Mouse (Mus musculus) heart, adult 2 months (tissue): ENCODE measurements around the gene Peg3.
A peak's percentile ranks its signal among the peaks of the same experiment; 100 is the strongest.

ENCODE experiments used
- CTCF ChIP-seq: fragments of 200-600 bp; IDR thresholded peaks from 2 replicates; pipeline ENCODE4 v1.8.1; 2022; ENCODE audit warnings: antibody characterized with exemption, mild to moderate bottlenecking, moderate library complexity
- EP300 ChIP-seq: fragments of 200-500 bp; IDR thresholded peaks from 2 replicates; pipeline ENCODE4 v1.6.1; 2011; ENCODE audit warnings: low read depth, low read length, control low read depth; ENCODE audit not compliant: insufficient read depth

- TF ChIP-seq CTCF: peak; percentile 40
- TF ChIP-seq EP300: no peak
Measured at GRCm38 (mm10) chr7:6696241-6697045, 33.8 kb downstream of the Peg3 start, which contains the start of gene Zim1.
